Mouse (Mus musculus) c-Kit-positive CD71-negative TER-119-negative erythroid progenitor cells, embryonic 14.5 days (primary cell): ENCODE results near the gene H2-Q10.
"Not testable (repeated sequence)": the region's sequence is repeated elsewhere in the genome, so short reads cannot be mapped to it uniquely, and the experiment has no call there.

Experiments used
- DNase-seq: peaks from one replicate; pipeline ENCODE4 v3.0.0-alpha.2; 2013; ENCODE audit warnings: low read depth

Gene H2-Q10

GRCm38 (mm10) chr17:35469842-35470751, at the start of gene H2-Q10:
TSS of gene H2-Q10 (plus strand) at chr17:35470089.
- DNase-seq: no peak

- DNase-seq: peak; percentile 23
These were observed 49.6 kb upstream of the H2-Q10 start for GRCm38 (mm10) chr17:35420206-35420810.

- not testable (repeated sequence) for DNase-seq
These were observed 48.6 kb upstream of the H2-Q10 start for GRCm38 (mm10) chr17:35421331-35421730.

GRCm38 (mm10) chr17:35422360-35422759, 47.5 kb upstream of the H2-Q10 start:
- DNase-seq: not testable (repeated sequence)

- DNase-seq: not testable (repeated sequence)
These were observed 46.6 kb upstream of the H2-Q10 start for GRCm38 (mm10) chr17:35423131-35423810.

- DNase-seq: not testable (repeated sequence)
These were observed 45.8 kb upstream of the H2-Q10 start for GRCm38 (mm10) chr17:35424106-35424505.

GRCm38 (mm10) chr17:35424624-35425416, 45.1 kb upstream of the H2-Q10 start, which contains the start of gene H2-Q6:
TSS of gene H2-Q6 (plus strand) at chr17:35424850.
- DNase-seq: not testable (repeated sequence)

GRCm38 (mm10) chr17:35425474-35425873, 44.4 kb upstream of the H2-Q10 start:
- DNase-seq: not testable (repeated sequence)

GRCm38 (mm10) chr17:35428883-35429282, 41.0 kb upstream of the H2-Q10 start:
- DNase-seq: not testable (repeated sequence)

- not testable (repeated sequence) for DNase-seq
These were observed 39.2 kb upstream of the H2-Q10 start for GRCm38 (mm10) chr17:35430671-35431070.

GRCm38 (mm10) chr17:35432167-35432566, 37.7 kb upstream of the H2-Q10 start:
- DNase-seq: not testable (repeated sequence)

GRCm38 (mm10) chr17:35434836-35435235, 35.1 kb upstream of the H2-Q10 start:
- not testable (repeated sequence) for DNase-seq

GRCm38 (mm10) chr17:35435577-35435976, 34.3 kb upstream of the H2-Q10 start:
- not testable (repeated sequence) for DNase-seq

GRCm38 (mm10) chr17:35437386-35437936, 32.4 kb upstream of the H2-Q10 start:
- DNase-seq: not testable (repeated sequence)

GRCm38 (mm10) chr17:35438395-35438794, 31.5 kb upstream of the H2-Q10 start:
- DNase-seq: not testable (repeated sequence)

GRCm38 (mm10) chr17:35438885-35439284, 31.0 kb upstream of the H2-Q10 start, which contains the start of gene H2-Q7:
TSS of gene H2-Q7 (plus strand) at chr17:35439155.
- DNase-seq: not testable (repeated sequence)

- not testable (repeated sequence) for DNase-seq
These were observed 30.6 kb upstream of the H2-Q10 start for GRCm38 (mm10) chr17:35439295-35439747.

GRCm38 (mm10) chr17:35439925-35440645, 29.8 kb upstream of the H2-Q10 start:
- not testable (repeated sequence) for DNase-seq

- not testable (repeated sequence) for DNase-seq
These were observed 27.5 kb upstream of the H2-Q10 start for GRCm38 (mm10) chr17:35442376-35442775.

- not testable (repeated sequence) for DNase-seq
These were observed 25.4 kb upstream of the H2-Q10 start for GRCm38 (mm10) chr17:35444510-35444909.
